Mouse (Mus musculus): ENCODE results near the gene Nr5a2. TPM values are rescaled to one million over a fixed set of nuclear protein-coding genes. Genes with fewer than 3 reads are reported as not detected.
"Not testable (repeated sequence)": the region's sequence is repeated elsewhere in the genome, so short reads cannot be mapped to it uniquely, and the experiment has no call there.

Gene Nr5a2
- polyA plus RNA-seq, 1 experiment from 2014 or later, result 0.46 TPM

- 94% methylated on average over 3 of the region's 3 CpGs for WGBS
- Histone ChIP-seq H3K4me1 (ENCODE audit: control insufficient read depth, insufficient read depth, low read length) (no peaks in the 10 kb centered on the region), H3K4me3 (ENCODE audit: low read length) (no peak overlapping the region), H3K9me3 (ENCODE audit: control insufficient read depth, low read length) (no peaks in the 10 kb centered on the region), H3K27ac (ENCODE audit: low read depth, low read length) (no peak overlapping the region), H3K9ac (ENCODE audit: low read depth, low read length) (no peak overlapping the region), H3K27me3 (ENCODE audit: control insufficient read depth, insufficient read depth, low read length) (no peaks in the 10 kb centered on the region), H3K36me3 (ENCODE audit: control insufficient read depth, insufficient read depth, low read length) (no peaks in the 10 kb centered on the region), H3K4me2 (replicated peaks; ENCODE audit: low read depth, low read length) (no peak overlapping the region)
- ATAC-seq (ENCODE audit: low FRiP score, low TSS enrichment), result no peak
These were observed 130.3 kb downstream of the Nr5a2 start for GRCm38 (mm10) chr1:136829931-136830330.

- Histone ChIP-seq H3K27me3 (ENCODE audit: control insufficient read depth, insufficient read depth, low read length) (no peaks in the 10 kb centered on the region), H3K4me2 (replicated peaks; ENCODE audit: low read depth, low read length) (no peak overlapping the region), H3K9ac (ENCODE audit: low read depth, low read length) (no peak overlapping the region), H3K9me3 (ENCODE audit: control insufficient read depth, low read length) (no peaks in the 10 kb centered on the region), H3K27ac (ENCODE audit: low read depth, low read length) (no peak overlapping the region), H3K4me3 (ENCODE audit: low read length) (no peak overlapping the region), H3K4me1 (ENCODE audit: control insufficient read depth, insufficient read depth, low read length) (no peaks in the 10 kb centered on the region), H3K36me3 (ENCODE audit: control insufficient read depth, insufficient read depth, low read length) (no peaks in the 10 kb centered on the region)
- no peak for ATAC-seq (ENCODE audit: low FRiP score, low TSS enrichment)
- WGBS, result 77% methylated on average over 4 of the region's 4 CpGs
These were observed 136.4 kb downstream of the Nr5a2 start for GRCm38 (mm10) chr1:136823897-136824296.

GRCm38 (mm10) chr1:136800625-136801024 lies 159.6 kb downstream of the Nr5a2 start:
- Histone ChIP-seq H3K4me2 (replicated peaks; ENCODE audit: low read depth, low read length) (no peak overlapping the region), H3K4me3 (ENCODE audit: low read length) (no peak overlapping the region), H3K9ac (ENCODE audit: low read depth, low read length) (no peak overlapping the region), H3K4me1 (ENCODE audit: control insufficient read depth, insufficient read depth, low read length) (no peaks in the 10 kb centered on the region), H3K9me3 (ENCODE audit: control insufficient read depth, low read length) (no peaks in the 10 kb centered on the region), H3K27ac (ENCODE audit: low read depth, low read length) (no peak overlapping the region), H3K36me3 (ENCODE audit: control insufficient read depth, insufficient read depth, low read length) (no peaks in the 10 kb centered on the region), H3K27me3 (ENCODE audit: control insufficient read depth, insufficient read depth, low read length) (no peaks in the 10 kb centered on the region)
- WGBS, result 78% methylated on average over 6 of the region's 6 CpGs
- no peak for ATAC-seq (ENCODE audit: low FRiP score, low TSS enrichment)

- Histone ChIP-seq H3K36me3 (ENCODE audit: control insufficient read depth, insufficient read depth, low read length) (no peaks in the 10 kb centered on the region), H3K9ac (ENCODE audit: low read depth, low read length) (no peak overlapping the region), H3K9me3 (ENCODE audit: control insufficient read depth, low read length) (no peaks in the 10 kb centered on the region), H3K4me3 (ENCODE audit: low read length) (no peak overlapping the region), H3K4me2 (replicated peaks; ENCODE audit: low read depth, low read length) (no peak overlapping the region), H3K27ac (ENCODE audit: low read depth, low read length) (no peak overlapping the region), H3K4me1 (ENCODE audit: control insufficient read depth, insufficient read depth, low read length) (no peaks in the 10 kb centered on the region), H3K27me3 (ENCODE audit: control insufficient read depth, insufficient read depth, low read length) (no peaks in the 10 kb centered on the region)
- 49% methylated on average over 17 of the region's 17 CpGs for WGBS
- no peak for ATAC-seq (ENCODE audit: low FRiP score, low TSS enrichment)
These were observed 163.7 kb downstream of the Nr5a2 start for GRCm38 (mm10) chr1:136796361-136797090.

GRCm38 (mm10) chr1:136792957-136793883 lies 167.0 kb downstream of the Nr5a2 start:
- H3K4me3 ChIP-seq (ENCODE audit: low read length); H3K9ac ChIP-seq (ENCODE audit: low read depth, low read length); H3K4me1 ChIP-seq (ENCODE audit: control insufficient read depth, insufficient read depth, low read length); ATAC-seq (ENCODE audit: low FRiP score, low TSS enrichment); H3K36me3 ChIP-seq (ENCODE audit: control insufficient read depth, insufficient read depth, low read length); H3K4me2 ChIP-seq (replicated peaks; ENCODE audit: low read depth, low read length); H3K9me3 ChIP-seq (ENCODE audit: control insufficient read depth, low read length); H3K27me3 ChIP-seq (ENCODE audit: control insufficient read depth, insufficient read depth, low read length); H3K27ac ChIP-seq (ENCODE audit: low read depth, low read length): not testable (repeated sequence)
- 97% methylated on average over 12 of the region's 12 CpGs for WGBS

All from kidney, embryonic 14.5 days (tissue).